18 mouse cellular contexts compared by ENCODE assay signal in the genomic region with DNA sequence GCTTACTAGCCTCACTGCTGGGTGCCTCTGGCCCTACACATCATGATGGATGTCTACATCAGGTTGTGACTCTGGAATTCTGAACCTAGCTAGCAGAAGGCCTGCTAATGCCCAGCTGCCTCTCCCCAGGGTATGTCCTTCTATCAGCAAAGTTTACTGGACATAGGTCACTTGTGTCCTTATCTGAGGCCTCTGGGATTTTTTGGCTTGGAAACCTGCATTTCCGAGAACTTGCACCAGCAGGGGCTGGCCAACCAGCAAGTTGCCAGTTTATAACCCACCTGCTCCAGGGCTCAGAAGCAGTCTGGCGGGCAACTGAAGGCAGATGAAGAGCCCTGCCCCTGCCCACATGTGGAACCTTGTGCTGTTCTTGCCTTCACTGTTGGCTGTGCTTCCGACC. TPM values are rescaled to one million over a fixed set of nuclear protein-coding genes. Genes with fewer than 3 reads are reported as not detected.
"Had no signal": no experiment of that assay in that cellular context is flagged by ENCODE, and none has a peak within 500 bp of the region (broad histone marks: within the 10 kb centered on the region; RNA-seq: fewer than 3 reads in every experiment).

A gene (plus strand): TSS at position 273 of the 400 bp plus-strand sequence.

- H3K4me2 ChIP-seq: limb, embryonic 12.5 days; lung, embryonic 14.5 days; midbrain, embryonic 12.5 days; neural tube, embryonic 13.5 days had no signal

- H3K27ac ChIP-seq: limb, embryonic 12.5 days; midbrain, embryonic 12.5 days; neural tube, embryonic 13.5 days had no signal

- H3K27me3 ChIP-seq: limb, embryonic 12.5 days; midbrain, embryonic 12.5 days; neural tube, embryonic 13.5 days had no signal

- DNase-seq: kidney, adult 8-10 months; kidney, postnatal 25 days; layer of hippocampus, adult 9-11 months; layer of hippocampus, postnatal 36 days; lung, embryonic 14.5 days; retina, postnatal 1 day; right cerebral cortex, postnatal 4 days; spleen, adult 18-20 months; thymus, adult 2 months; thymus, postnatal 25 days had no signal

- H3K9ac ChIP-seq: limb, embryonic 12.5 days; lung, embryonic 14.5 days; midbrain, embryonic 12.5 days; neural tube, embryonic 13.5 days had no signal

- H3K36me3 ChIP-seq: limb, embryonic 12.5 days; midbrain, embryonic 12.5 days; neural tube, embryonic 13.5 days had no signal

- H3K4me3 ChIP-seq: limb, embryonic 12.5 days; midbrain, embryonic 12.5 days; neural tube, embryonic 13.5 days had no signal

- H3K9me3 ChIP-seq: limb, embryonic 12.5 days; midbrain, embryonic 12.5 days; neural tube, embryonic 13.5 days had no signal

- ATAC-seq: inflammation-experienced regulatory T-cells, adult 6 months; intestine, postnatal 0 days; midbrain, embryonic 16.5 days had no signal

RNA-seq across cellular contexts. Expression of the gene that starts here (rescaled TPM):
- total RNA-seq: layer of hippocampus, postnatal 36 days; left cerebral cortex, postnatal 36 days; megakaryocyte-erythroid progenitor cell, adult 5-6 weeks had no signal
- polyA plus RNA-seq: inflammation-experienced regulatory T-cells, adult 6 months; lung, embryonic 14.5 days; midbrain, embryonic 12.5 days; midbrain, embryonic 16.5 days; neural tube, embryonic 13.5 days had no signal
